Mouse (Mus musculus) gastrocnemius, adult 2 months (tissue): ENCODE data around the gene Tbce. TPM values are rescaled to one million over a fixed set of nuclear protein-coding genes. Genes with fewer than 3 reads are reported as not detected.
"Not testable (repeated sequence)": the region's sequence is repeated elsewhere in the genome, so short reads cannot be mapped to it uniquely, and the experiment has no call there.

Source experiments
- DNase-seq: peaks from one replicate; pipeline ENCODE4 v3.0.0; 2022
- H3K27ac ChIP-seq: fragments of 200-600 bp; 2 replicates; pipeline ENCODE4 v1.8.1; 2022; ENCODE audit warnings: mild to moderate bottlenecking
- H3K4me3 ChIP-seq: fragments of 200-600 bp; 2 replicates; pipeline ENCODE4 v1.8.1; 2022; ENCODE audit warnings: mild to moderate bottlenecking, moderate library complexity
- CTCF ChIP-seq: fragments of 200-600 bp; IDR thresholded peaks from 2 replicates; pipeline ENCODE4 v1.8.1; 2022; ENCODE audit warnings: antibody characterized with exemption, mild to moderate bottlenecking, moderate library complexity
- intact Hi-C: fragments of 180-260 bp; cut with DNase I; formaldehyde crosslinking; loops from one replicate; pipeline ENCODE4 v1.15.1; 2025
- total RNA-seq, 2 experiments: library from RNA; stranded (reverse); gene quantifications; 2 replicates each; pipeline ENCODE4 v1.2.3; 2021

The Tbce gene
- total RNA-seq, 2 experiments from 2014 or later = 16.6 to 18.9 TPM

DNA sequence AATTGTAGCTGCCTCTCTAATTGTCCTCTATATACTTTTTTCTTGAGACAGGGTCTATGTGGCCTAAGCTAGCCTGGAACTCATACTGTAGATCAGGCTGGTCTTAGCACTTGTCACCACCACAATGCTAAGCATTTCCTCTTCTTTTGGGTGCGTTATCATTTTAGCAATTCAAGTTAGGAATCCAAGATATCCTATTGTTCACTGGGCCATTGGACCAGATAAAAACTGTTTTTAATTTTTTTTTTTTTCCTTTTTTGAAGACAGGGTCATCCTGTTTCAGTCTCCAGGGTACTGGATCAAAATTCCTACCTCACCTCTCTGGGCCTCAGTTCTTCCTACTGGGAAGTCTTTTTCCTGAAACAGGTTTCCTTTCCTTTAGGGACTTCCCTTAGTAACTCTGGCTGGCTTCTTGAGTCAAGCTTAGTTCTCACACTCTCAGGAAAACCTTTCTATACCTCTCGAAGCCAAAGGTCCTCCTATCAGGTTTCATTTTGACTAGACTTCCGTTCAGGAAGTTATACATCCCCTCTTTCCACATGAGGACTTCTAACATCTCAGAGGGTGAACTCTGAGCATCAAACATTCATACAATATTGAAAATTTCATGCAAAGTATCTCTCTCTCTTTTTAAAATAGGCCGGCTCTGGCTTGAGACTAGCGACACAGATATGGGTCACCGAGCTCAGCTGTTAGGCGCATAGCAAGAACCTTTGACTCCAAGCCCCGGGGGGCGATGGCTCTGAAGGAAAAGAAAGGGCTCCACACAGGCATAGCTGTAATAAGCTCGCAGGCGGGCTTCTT is 23.0 kb upstream of the Tbce start:
- no peak for DNase-seq
- Histone ChIP-seq H3K4me3 (peak overlapping the region; percentile 95), H3K27ac (peak overlapping the region; percentile 94)
- TF ChIP-seq CTCF = no peak
- intact Hi-C loops = loop anchor here (1.0 to 10.0 kb wide), 3 partner anchors 23 to 105 kb away; partner anchors contain the start of gene Tbce

DNA sequence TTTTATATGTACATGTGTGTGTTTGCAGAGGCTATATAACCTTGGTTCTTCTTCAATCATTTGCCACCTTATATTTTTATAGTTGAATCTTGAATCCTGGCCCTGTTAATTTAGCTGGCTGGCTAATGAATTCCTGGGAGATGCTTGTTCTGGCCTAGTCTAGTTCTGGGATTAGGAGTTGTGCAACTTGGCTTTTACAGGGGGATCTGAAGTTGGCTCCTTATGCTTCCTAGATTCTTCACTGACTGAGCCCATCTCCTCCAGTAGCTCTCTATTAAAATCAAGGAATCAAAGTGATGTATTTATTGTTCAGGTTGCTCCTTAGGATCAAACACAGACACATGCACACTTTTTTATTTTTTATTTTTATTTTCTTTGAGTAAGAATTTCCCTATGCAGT is 20.1 kb upstream of the Tbce start:
- TF ChIP-seq CTCF = no peak
- no peak overlapping the region for H3K4me3 ChIP-seq
- intact Hi-C loops = no loop called here
- H3K27ac ChIP-seq = no peak overlapping the region
- no peak for DNase-seq

DNA sequence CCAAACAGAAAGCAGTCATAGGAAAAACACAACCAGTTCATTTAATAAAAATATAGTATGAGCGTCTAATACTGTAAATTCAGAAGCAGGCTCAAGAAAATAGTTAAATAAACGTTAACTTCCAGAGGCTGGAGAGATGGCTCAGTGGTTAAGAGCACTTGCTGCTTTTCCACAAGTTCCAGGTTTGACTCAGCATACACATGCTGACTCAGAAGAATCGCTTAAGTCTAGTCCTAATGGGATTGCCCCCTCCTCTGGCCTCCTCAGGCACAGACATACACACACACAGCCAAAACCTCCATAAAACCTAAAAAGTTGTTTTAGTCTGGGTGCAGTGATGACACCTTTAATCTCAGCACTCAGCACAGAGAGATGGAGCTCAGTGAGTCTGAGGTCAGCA is 17.4 kb upstream of the Tbce start:
- no peak for TF ChIP-seq CTCF
- intact Hi-C loops = no loop called here
- DNase-seq = no peak
- Histone ChIP-seq H3K27ac (no peak overlapping the region), H3K4me3 (no peak overlapping the region)

DNA sequence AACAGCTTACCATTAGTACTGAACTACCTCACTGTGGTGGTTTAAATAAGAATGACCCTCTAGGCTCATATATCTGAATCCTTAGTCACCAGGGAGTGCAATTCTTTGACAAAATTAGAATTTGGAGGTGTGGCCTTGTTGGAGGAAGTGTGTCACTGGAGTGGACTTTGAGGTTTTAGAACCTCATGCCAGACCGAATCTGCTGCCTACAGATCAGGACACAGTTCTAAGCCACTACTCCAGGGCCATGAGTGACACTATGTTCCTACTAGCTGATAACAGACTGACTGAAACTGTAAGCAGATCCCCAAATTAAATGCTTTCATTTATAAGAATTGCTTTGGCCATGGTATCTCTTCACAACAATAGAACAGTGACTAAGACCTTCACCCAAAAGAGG is 10.4 kb upstream of the Tbce start:
- no peak for TF ChIP-seq CTCF
- Histone ChIP-seq H3K4me3 (no peak overlapping the region), H3K27ac (no peak overlapping the region)
- no peak for DNase-seq
- intact Hi-C loops = no loop called here

DNA sequence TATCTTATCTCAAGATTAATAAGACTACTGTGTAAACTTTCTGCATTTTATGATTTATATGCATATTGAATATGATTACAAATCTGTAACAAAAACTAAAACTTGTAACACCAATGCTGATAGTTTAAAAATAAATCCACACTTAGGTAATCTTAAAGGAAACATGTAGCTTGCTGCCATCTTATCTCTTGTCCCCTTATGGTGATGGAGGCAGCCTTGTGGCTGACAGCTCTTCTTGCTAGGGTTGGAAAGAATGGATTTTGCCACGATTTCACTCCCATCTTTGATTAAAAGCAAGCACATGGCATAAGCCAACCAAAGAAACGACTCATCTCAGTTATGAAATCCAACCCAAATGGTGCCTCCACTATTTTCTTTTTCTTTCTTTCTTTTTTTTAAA is 5.1 kb upstream of the Tbce start:
- TF ChIP-seq CTCF = no peak
- Histone ChIP-seq H3K4me3 (no peak overlapping the region), H3K27ac (no peak overlapping the region)
- intact Hi-C loops = no loop called here
- no peak for DNase-seq

DNA sequence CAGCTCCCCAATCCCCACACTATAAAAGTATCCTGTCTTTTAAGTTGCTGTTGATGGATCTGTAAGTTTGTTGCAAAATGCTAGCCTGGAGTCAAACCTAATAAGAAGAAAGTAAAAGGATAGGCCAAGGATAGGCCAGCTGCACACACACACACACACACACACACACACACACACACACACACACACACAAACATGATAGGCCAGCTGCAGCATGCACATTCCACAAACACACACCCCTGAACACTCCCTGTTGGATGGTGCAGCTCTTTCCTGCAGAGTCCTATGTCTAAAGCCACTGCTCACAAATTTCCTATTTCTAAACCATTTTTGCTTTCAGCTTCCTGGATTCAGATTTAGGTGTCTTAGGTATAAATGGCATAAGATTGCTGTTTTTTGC is 4.4 kb upstream of the Tbce start:
- no peak for DNase-seq
- Histone ChIP-seq H3K27ac (no peak overlapping the region), H3K4me3 (no peak overlapping the region)
- intact Hi-C loops = no loop called here
- TF ChIP-seq CTCF = no peak

DNA sequence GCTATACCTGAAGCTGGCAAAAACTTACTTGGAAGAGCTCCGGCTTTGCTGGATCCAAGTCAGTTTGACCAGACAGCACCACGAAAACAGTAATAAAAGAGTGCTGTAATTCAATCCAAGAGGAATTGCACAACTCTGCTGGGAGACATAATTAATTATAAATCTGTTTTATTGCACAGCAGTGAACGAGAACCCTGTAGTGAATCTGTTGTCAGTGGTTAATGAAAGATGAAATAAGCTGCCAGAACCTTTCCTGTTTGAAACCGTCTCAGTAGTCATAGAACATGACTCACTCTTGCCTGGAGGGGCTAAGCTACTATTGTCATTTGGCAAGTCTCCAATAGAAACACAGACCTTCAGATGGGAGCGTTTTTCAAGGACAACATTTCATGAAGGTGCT is 748 bp upstream of the Tbce start:
- DNase-seq = no peak
- TF ChIP-seq CTCF = no peak
- Histone ChIP-seq H3K4me3 (peak overlapping the region; percentile 88), H3K27ac (peak overlapping the region; percentile 99)
- intact Hi-C loops = no loop called here

DNA sequence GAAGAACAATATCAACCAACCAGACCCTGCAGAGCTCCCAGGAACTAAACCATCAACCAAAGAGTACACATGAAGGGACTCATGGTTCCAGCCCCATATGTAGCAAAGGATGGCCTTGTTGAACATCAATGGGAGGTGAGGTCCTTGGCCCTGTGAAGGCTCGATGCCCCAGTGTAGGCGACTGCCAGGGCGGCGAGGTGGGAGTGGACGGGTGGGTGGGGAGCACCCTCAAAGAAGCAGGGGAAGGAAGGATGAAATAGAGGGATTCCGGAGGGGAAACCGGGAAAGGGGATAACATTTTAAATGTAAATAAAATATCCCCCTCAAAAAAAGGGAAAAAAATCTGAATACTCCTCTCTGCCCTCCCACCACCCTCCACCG is 537 bp downstream of the Tbce start:
- H3K27ac ChIP-seq = peak overlapping the region; percentile 99
- DNase-seq = peak; percentile 21
- intact Hi-C loops = loop anchor here (1.0 to 10.0 kb wide), 4 partner anchors 24 to 154 kb away; partner anchors contain the start of genes Arid4b and Ggps1
- H3K4me3 ChIP-seq = peak overlapping the region; percentile 88
- no peak for TF ChIP-seq CTCF

DNA sequence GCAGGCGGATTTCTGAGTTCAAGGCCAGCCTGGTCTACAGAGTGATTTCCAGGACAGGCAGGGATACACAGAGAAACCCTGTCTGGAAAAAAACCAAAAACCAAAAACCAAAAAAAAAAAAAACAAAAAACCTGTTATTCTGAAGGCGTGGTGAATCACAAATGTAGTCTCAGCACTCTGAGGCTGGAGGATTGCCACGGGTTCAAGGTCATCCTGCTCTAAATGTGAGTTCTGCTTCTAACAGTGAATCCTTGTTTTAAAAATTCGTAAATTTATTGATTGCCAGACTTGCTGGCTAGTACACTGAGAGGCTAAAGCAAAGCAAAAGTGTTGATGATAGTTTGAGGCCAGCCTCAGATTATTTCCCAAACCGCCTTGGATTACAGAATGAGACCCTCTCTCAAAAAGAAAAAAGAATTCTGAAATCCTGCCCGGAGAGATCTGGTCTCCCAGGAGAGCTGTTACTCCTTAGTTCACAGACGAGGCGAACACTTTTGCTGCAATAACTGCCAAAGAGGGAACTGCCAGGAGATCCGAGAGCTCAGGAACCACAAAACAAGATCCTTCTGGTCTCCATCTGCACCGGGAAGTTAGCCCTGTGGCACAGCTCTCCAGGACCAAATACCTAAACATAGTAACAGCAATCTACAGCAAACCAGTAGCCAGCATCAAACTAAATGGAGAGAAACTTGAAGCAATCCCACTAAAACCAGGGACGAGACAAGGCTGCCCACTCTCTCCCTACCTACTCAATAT is 3.4 kb downstream of the Tbce start:
- intact Hi-C loops = loop anchor here (5.0 to 10.0 kb wide), 3 partner anchors 79 to 151 kb away; no protein-coding TSS in a partner anchor
- Histone ChIP-seq H3K4me3 (no peak overlapping the region), H3K27ac (peak overlapping the region; percentile 57)
- TF ChIP-seq CTCF = no peak
- DNase-seq = peak; percentile 30

DNA sequence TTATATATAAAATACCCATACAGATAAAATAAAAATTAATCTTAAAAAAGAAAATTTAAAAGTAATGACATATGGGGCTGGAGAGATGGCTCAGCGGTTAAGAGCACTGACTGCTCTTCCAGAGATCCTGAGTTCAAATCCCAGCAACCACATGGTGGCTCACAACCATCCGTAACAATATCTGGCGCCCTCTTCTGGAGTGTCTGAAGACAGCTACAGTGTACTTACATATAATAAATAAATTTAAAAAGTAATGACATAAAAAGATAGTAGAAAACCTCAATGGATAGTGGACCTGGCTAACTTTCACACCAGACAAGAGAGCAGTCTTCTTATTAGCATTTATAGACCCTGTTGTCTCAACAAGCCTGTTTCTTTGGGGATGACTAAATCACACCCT is 4.1 kb downstream of the Tbce start:
- H3K4me3 ChIP-seq, DNase-seq: not testable (repeated sequence)
- intact Hi-C loops = loop anchor here (5.0 to 10.0 kb wide), 3 partner anchors 78 to 151 kb away; no protein-coding TSS in a partner anchor
- H3K27ac ChIP-seq = peak overlapping the region; percentile 57; the same call in 1 of the 2 replicates
- peak; percentile 41 for TF ChIP-seq CTCF

DNA sequence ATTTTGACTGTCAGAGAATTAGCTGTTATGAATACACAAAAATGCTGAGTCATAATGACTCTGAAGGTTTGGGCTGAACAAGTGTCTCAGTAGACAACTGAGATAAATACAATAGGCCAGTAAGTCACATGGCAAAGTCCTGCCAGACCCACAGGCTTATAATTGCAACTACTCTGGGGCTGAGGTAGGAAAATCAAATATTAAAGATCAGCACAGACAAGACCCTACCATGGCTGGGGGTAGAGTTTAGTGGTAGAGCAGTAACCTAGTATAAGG is 5.4 kb downstream of the Tbce start:
- no peak for TF ChIP-seq CTCF
- intact Hi-C loops = loop anchor here (10.0 kb wide), 2 partner anchors 141 to 149 kb away; no protein-coding TSS in a partner anchor
- Histone ChIP-seq H3K4me3 (no peak overlapping the region), H3K27ac (peak overlapping the region; percentile 44; the same call in 1 of the 2 replicates)
- DNase-seq = no peak

DNA sequence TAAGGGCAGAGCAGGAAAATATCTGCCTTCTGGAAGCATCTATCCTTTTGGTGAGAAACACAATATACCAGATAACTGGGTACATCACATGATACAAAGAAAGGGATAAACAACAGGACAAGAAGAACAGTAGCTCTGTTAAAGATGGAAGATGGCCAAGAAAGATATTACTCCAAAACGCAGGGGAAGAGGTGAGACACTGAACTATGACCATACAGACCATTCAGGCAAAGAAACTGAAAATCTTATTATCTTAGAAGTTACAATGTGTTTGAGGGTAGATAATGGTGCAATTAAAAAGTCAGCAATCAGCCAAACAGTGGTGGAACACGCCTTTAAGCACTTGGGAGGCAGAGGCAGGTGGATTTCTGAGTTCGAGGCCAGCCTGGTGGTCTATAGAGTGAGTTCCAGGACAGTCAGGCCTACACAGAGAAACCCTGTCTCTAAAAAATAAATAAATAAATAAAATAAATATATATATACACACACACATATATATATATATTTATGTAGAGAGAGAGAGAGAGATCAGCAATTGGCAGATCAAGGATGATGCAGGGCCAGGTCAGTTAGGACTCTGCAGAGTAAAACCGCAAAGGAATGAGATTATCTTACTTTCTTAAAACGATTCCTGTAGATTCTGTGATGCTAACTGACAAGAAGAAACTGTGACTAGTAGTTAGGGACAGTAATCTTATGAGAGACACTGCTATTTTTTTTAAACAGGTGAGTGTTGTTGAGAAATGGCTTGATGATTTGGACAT is 5.9 kb downstream of the Tbce start:
- no peak for TF ChIP-seq CTCF
- DNase-seq = no peak
- H3K27ac ChIP-seq = no peak overlapping the region; the same call in 1 of the 2 replicates
- H3K4me3 ChIP-seq = no peak overlapping the region
- intact Hi-C loops = loop anchor here (10.0 kb wide), 2 partner anchors 141 to 149 kb away; no protein-coding TSS in a partner anchor
